Comparison of ENCODE assay signal across 23 mouse cellular contexts in the genomic region with DNA sequence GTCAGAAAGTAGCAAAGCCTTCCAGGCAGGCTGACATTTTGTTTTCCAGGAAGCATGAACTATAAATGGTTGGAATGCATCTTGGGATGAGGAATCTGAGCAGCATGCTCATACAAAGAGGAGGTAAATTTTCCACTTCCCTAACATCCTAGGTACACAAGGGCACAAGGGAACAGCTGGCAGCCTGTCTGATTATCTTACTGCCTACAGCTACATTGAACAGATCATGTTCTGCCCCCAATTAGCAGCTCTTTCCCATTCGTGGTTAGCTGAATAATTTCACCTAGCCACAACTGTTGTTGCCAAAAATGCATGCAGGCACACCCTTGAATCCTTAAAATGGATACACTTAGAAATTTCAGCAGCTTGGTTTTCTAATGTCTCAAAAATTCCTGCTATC.
DNase-seq lines count a peak whose midpoint lies in the region; ATAC-seq lines count a peak whose summit lies in the region.
"Had no signal": no experiment of that assay in that cellular context is flagged by ENCODE, and none has a peak within 500 bp of the region (broad histone marks: within the 10 kb centered on the region; RNA-seq: fewer than 3 reads in every experiment).

No protein-coding gene starts in this region.

- no peak overlapping the region for H3K27ac ChIP-seq in forebrain, embryonic 14.5 days (ENCODE audit: low read depth, low read length)
- no peak overlapping the region for H3K27ac ChIP-seq in forebrain, embryonic 16.5 days (ENCODE audit: low read length)
- no peak overlapping the region for H3K27ac ChIP-seq in embryonic facial prominence, embryonic 14.5 days (replicated peaks; ENCODE audit: low read depth, low read length)
- H3K27ac ChIP-seq: embryonic facial prominence, embryonic 15.5 days; heart, embryonic 10.5 days; hindbrain, embryonic 12.5 days had no signal

- peak; percentile 55; the same call in 1 of the 2 replicates for ATAC-seq in forebrain, embryonic 14.5 days
- no peak for ATAC-seq in forebrain, embryonic 16.5 days
- no peak; the same call in 1 of the 2 replicates for ATAC-seq in embryonic facial prominence, embryonic 14.5 days (ENCODE audit: low read depth)
- ATAC-seq: hindbrain, embryonic 16.5 days; inflammation-experienced regulatory T-cells, adult 6 months; intestine, postnatal 0 days had no signal

- no peaks in the 10 kb centered on the region for H3K27me3 ChIP-seq in forebrain, embryonic 14.5 days (replicated peaks; ENCODE audit: control insufficient read depth, insufficient read depth, low read length)
- H3K27me3 ChIP-seq in forebrain, embryonic 16.5 days (replicated peaks; ENCODE audit: control insufficient read depth, insufficient read depth, low read length), result no peaks in the 10 kb centered on the region
- H3K27me3 ChIP-seq in embryonic facial prominence, embryonic 14.5 days (replicated peaks; ENCODE audit: control insufficient read depth, insufficient read depth, low read length), result no peaks in the 10 kb centered on the region
- H3K27me3 ChIP-seq: embryonic facial prominence, embryonic 15.5 days; hindbrain, embryonic 12.5 days had no signal

- WGBS in forebrain, embryonic 14.5 days, result 3% methylated on average over 1 of the region's 1 CpGs
- 8% methylated on average over 1 of the region's 1 CpGs for WGBS in forebrain, embryonic 16.5 days
- 0% methylated on average over 1 of the region's 1 CpGs for WGBS in embryonic facial prominence, embryonic 14.5 days

- H3K4me2 ChIP-seq in forebrain, embryonic 14.5 days (ENCODE audit: low read length), result no peak overlapping the region
- no peak overlapping the region for H3K4me2 ChIP-seq in forebrain, embryonic 16.5 days (ENCODE audit: low read length)
- H3K4me2 ChIP-seq in embryonic facial prominence, embryonic 14.5 days (ENCODE audit: low read depth, low read length), result no peak overlapping the region
- H3K4me2 ChIP-seq: embryonic facial prominence, embryonic 15.5 days; hindbrain, embryonic 12.5 days had no signal

- no peak overlapping the region for H3K9ac ChIP-seq in forebrain, embryonic 14.5 days (ENCODE audit: low read length)
- H3K9ac ChIP-seq in forebrain, embryonic 16.5 days (replicated peaks; ENCODE audit: low read depth, low read length), result no peak overlapping the region
- no peak overlapping the region for H3K9ac ChIP-seq in embryonic facial prominence, embryonic 14.5 days (ENCODE audit: low read depth, low read length)
- H3K9ac ChIP-seq: embryonic facial prominence, embryonic 15.5 days; hindbrain, embryonic 12.5 days had no signal

- no peaks in the 10 kb centered on the region for H3K36me3 ChIP-seq in forebrain, embryonic 14.5 days (ENCODE audit: control insufficient read depth, insufficient read depth, low read length)
- H3K36me3 ChIP-seq in forebrain, embryonic 16.5 days (ENCODE audit: control insufficient read depth, insufficient read depth), result no peaks in the 10 kb centered on the region
- H3K36me3 ChIP-seq in embryonic facial prominence, embryonic 14.5 days (ENCODE audit: control insufficient read depth, insufficient read depth, low read length), result no peaks in the 10 kb centered on the region
- H3K36me3 ChIP-seq: embryonic facial prominence, embryonic 15.5 days; heart, embryonic 10.5 days; hindbrain, embryonic 12.5 days had no signal

- H3K4me3 ChIP-seq in forebrain, embryonic 14.5 days (ENCODE audit: low read depth, low read length), result no peak overlapping the region
- H3K4me3 ChIP-seq in forebrain, embryonic 16.5 days (replicated peaks; ENCODE audit: low read length), result no peak overlapping the region
- no peak overlapping the region for H3K4me3 ChIP-seq in embryonic facial prominence, embryonic 14.5 days (ENCODE audit: low read depth, low read length)
- H3K4me3 ChIP-seq: embryonic facial prominence, embryonic 15.5 days; heart, embryonic 10.5 days; hindbrain, embryonic 12.5 days had no signal

- no peaks in the 10 kb centered on the region for H3K4me1 ChIP-seq in forebrain, embryonic 14.5 days (ENCODE audit: control insufficient read depth, insufficient read depth, low read length)
- no peaks in the 10 kb centered on the region for H3K4me1 ChIP-seq in forebrain, embryonic 16.5 days (replicated peaks; ENCODE audit: control insufficient read depth, insufficient read depth, low read length)
- peaks cover 7% of the 10 kb centered on the region for H3K4me1 ChIP-seq in embryonic facial prominence, embryonic 14.5 days (ENCODE audit: control insufficient read depth, insufficient read depth, low read length)
- H3K4me1 ChIP-seq: heart, embryonic 10.5 days; hindbrain, embryonic 12.5 days had no signal

- DNase-seq in forebrain, embryonic 14.5 days (ENCODE audit: low spot score), result peak; percentile 30
- DNase-seq in 3T3-L1 (ENCODE audit: low read depth, low spot score) (peak; percentile 71), NIH3T3 (ENCODE audit: low read depth) (peak; percentile 9)
- DNase-seq in embryonic facial prominence, embryonic 14.5 days (ENCODE audit: low spot score), result peak; percentile 83
- no peak for DNase-seq in adrenal gland, adult (ENCODE audit: inconsistent age in 2 of 2, low spot score in 1 of 2)
- DNase-seq in kidney, adult 18-20 months, result no peak
- no peak for DNase-seq in cerebellum, adult 18-20 months
- DNase-seq: adrenal gland, postnatal 14 days; B cell, adult 2 months; cerebellum, adult 9-10 months; cerebellum, postnatal 25 days; gastrocnemius, postnatal 10 days; heart, adult 18-20 months; heart, postnatal 10 days; heart, postnatal 4 days; kidney, adult 9 months had no signal

- H3K9me3 ChIP-seq in forebrain, embryonic 14.5 days (replicated peaks; ENCODE audit: control insufficient read depth, low read length), result no peaks in the 10 kb centered on the region
- no peaks in the 10 kb centered on the region for H3K9me3 ChIP-seq in forebrain, embryonic 16.5 days (ENCODE audit: control insufficient read depth, low read length)
- H3K9me3 ChIP-seq in embryonic facial prominence, embryonic 14.5 days (ENCODE audit: control insufficient read depth, low read length), result no peaks in the 10 kb centered on the region
- H3K9me3 ChIP-seq: embryonic facial prominence, embryonic 15.5 days; heart, embryonic 10.5 days; hindbrain, embryonic 12.5 days had no signal

Comparison
In these comparisons a context has a peak if more than half of its experiments do, and no peak if none do; other contexts are left out.
1. DNase-seq: peak in forebrain, embryonic 14.5 days (single experiment), 3T3-L1 (single experiment), NIH3T3 (single experiment) and embryonic facial prominence, embryonic 14.5 days (single experiment); none in adrenal gland, adult (0 of 2), kidney, adult 18-20 months (single experiment) and cerebellum, adult 18-20 months (0 of 2).